Mouse (Mus musculus): ENCODE measurements around the gene Nabp1.
A peak's percentile ranks its signal among the peaks of the same experiment; 100 is the strongest.

DNA sequence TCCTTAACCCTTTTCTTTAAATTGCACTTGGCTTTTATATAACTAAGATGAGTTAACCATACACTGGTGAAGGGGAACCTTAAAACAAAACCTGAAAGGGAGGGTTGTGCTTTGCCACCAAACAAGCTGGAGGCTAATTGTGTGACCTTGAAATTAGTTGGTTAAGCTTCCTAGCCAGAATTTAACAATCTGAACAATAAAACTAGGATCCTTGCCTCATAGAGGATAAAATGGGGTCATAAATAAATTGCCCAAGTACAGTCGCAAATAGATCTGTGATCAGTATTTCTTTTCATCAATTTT lies 753 bp upstream of the Nabp1 start:
- TF ChIP-seq CTCF (IDR thresholded peaks at IDR 0.05; ENCODE audit: low read depth), result no peak
- TF ChIP-seq EP300 (optimal IDR thresholded peaks at IDR 0.05), result peak; percentile 64

All from stomach, postnatal 0 days (tissue).